Mouse (Mus musculus): ENCODE results near the gene Braf. TPM values are rescaled to one million over a fixed set of nuclear protein-coding genes. Genes with fewer than 3 reads are reported as not detected.

The Braf gene
- total RNA-seq, 1 experiment, result 51.5 TPM

- Histone ChIP-seq H3K27ac (ENCODE audit: insufficient read depth, low read depth, low read length, poor library complexity, severe bottlenecking) (no peak overlapping the region), H3K9ac (ENCODE audit: insufficient read depth, low read depth, low read length, poor library complexity, severe bottlenecking) (no peak overlapping the region), H3K4me3 (ENCODE audit: insufficient read depth in 1 of 2, low read depth in 1 of 2, low read length in 2 of 2, poor library complexity in 1 of 2, severe bottlenecking in 1 of 2) (no peak overlapping the region), H3K9me3 (ENCODE audit: control insufficient read depth, insufficient read depth, low read depth, low read length) (no peaks in the 10 kb centered on the region), H3K4me1 (ENCODE audit: control insufficient read depth in 2 of 2, insufficient read depth in 2 of 2, low read length in 2 of 2, poor library complexity in 1 of 2) (no peaks in the 10 kb centered on the region), H3K36me3 (ENCODE audit: control insufficient read depth, insufficient read depth, low read length, poor library complexity, severe bottlenecking) (peaks cover 22% of the 10 kb centered on the region)
- DNase-seq (ENCODE audit: low read depth, low spot score), result no peak
- TF ChIP-seq MAFK (IDR thresholded peaks at IDR 0.05; ENCODE audit: insufficient read depth, low read depth, low read length) (no peak), CHD2 (IDR thresholded peaks at IDR 0.05; ENCODE audit: low read depth, low read length) (no peak), ZNF384 (IDR thresholded peaks at IDR 0.05; ENCODE audit: low read depth, low read length) (no peak)
- in situ Hi-C loops (cut with MboI; ENCODE audit: low sequenced_read_pairs in 2 of 2, unreplicated experiment in 2 of 2), result no loop called here
These were observed 124.4 kb downstream of the Braf start for GRCm38 (mm10) chr6:39600851-39601250.

GRCm38 (mm10) chr6:39592401-39593214 is 132.7 kb downstream of the Braf start, which contains the start of gene Ndufb2:
Ndufb2 (plus strand) TSS chr6:39592574.
- DNase-seq (ENCODE audit: low read depth, low spot score), result peak; percentile 92
- Histone ChIP-seq H3K4me1 (ENCODE audit: control insufficient read depth in 2 of 2, insufficient read depth in 2 of 2, low read length in 2 of 2, poor library complexity in 1 of 2) (peaks cover 0 to 3% of the 10 kb centered on the region in 2 experiments; a peak in 1 of 4 replicates), H3K9me3 (ENCODE audit: control insufficient read depth, insufficient read depth, low read depth, low read length) (no peaks in the 10 kb centered on the region), H3K9ac (ENCODE audit: insufficient read depth, low read depth, low read length, poor library complexity, severe bottlenecking) (peak within 1 kb of the TSS; percentile 83), H3K36me3 (ENCODE audit: control insufficient read depth, insufficient read depth, low read length, poor library complexity, severe bottlenecking) (peaks cover 2% of the 10 kb centered on the region; the same call in 1 of the 2 replicates), H3K4me3 (ENCODE audit: insufficient read depth in 1 of 2, low read depth in 1 of 2, low read length in 2 of 2, poor library complexity in 1 of 2, severe bottlenecking in 1 of 2) (peak within 1 kb of the TSS; percentile 84 to 100), H3K27ac (ENCODE audit: insufficient read depth, low read depth, low read length, poor library complexity, severe bottlenecking) (peak within 1 kb of the TSS; percentile 49; the same call in 1 of the 2 replicates)
- in situ Hi-C loops (cut with MboI; ENCODE audit: low sequenced_read_pairs in 2 of 2, unreplicated experiment in 2 of 2), result no loop called here
- TF ChIP-seq HCFC1 (IDR thresholded peaks at IDR 0.05; ENCODE audit: borderline replicate concordance, insufficient read depth, low read length) (peak; percentile 93), ZC3H11A (IDR thresholded peaks at IDR 0.05; ENCODE audit: borderline replicate concordance, low read depth, low read length) (no peak)

- no peaks in the 10 kb centered on the region for H3K9me3 ChIP-seq (ENCODE audit: control insufficient read depth, insufficient read depth, low read depth, low read length)
- peak overlapping the region; percentile 83; the same call in 1 of the 2 replicates for H3K9ac ChIP-seq (ENCODE audit: insufficient read depth, low read depth, low read length, poor library complexity, severe bottlenecking)
- peak overlapping the region; percentile 84 to 100; a peak in 3 of 4 replicates for H3K4me3 ChIP-seq (ENCODE audit: insufficient read depth in 1 of 2, low read depth in 1 of 2, low read length in 2 of 2, poor library complexity in 1 of 2, severe bottlenecking in 1 of 2)
- no peak overlapping the region for H3K27ac ChIP-seq (ENCODE audit: insufficient read depth, low read depth, low read length, poor library complexity, severe bottlenecking)
- no peaks in the 10 kb centered on the region for H3K36me3 ChIP-seq (ENCODE audit: control insufficient read depth, insufficient read depth, low read length, poor library complexity, severe bottlenecking)
- no peak for DNase-seq (ENCODE audit: low read depth, low spot score)
- in situ Hi-C loops (cut with MboI; ENCODE audit: low sequenced_read_pairs in 2 of 2, unreplicated experiment in 2 of 2), result no loop called here
- peaks cover 0 to 3% of the 10 kb centered on the region in 2 experiments; a peak in 1 of 4 replicates for H3K4me1 ChIP-seq (ENCODE audit: control insufficient read depth in 2 of 2, insufficient read depth in 2 of 2, low read length in 2 of 2, poor library complexity in 1 of 2)
- TF ChIP-seq MAFK (IDR thresholded peaks at IDR 0.05; ENCODE audit: insufficient read depth, low read depth, low read length) (no peak), ZNF384 (IDR thresholded peaks at IDR 0.05; ENCODE audit: low read depth, low read length) (no peak), HCFC1 (IDR thresholded peaks at IDR 0.05; ENCODE audit: borderline replicate concordance, insufficient read depth, low read length) (no peak), CHD2 (IDR thresholded peaks at IDR 0.05; ENCODE audit: low read depth, low read length) (no peak), ZC3H11A (IDR thresholded peaks at IDR 0.05; ENCODE audit: borderline replicate concordance, low read depth, low read length) (no peak)
These were observed 133.8 kb downstream of the Braf start for GRCm38 (mm10) chr6:39591481-39591880.

GRCm38 (mm10) chr6:39585517-39585916 is 139.7 kb downstream of the Braf start, which contains the start of gene Gm42420:
Gm42420 (plus strand) TSS chr6:39585753.
- no peaks in the 10 kb centered on the region for H3K9me3 ChIP-seq (ENCODE audit: control insufficient read depth, insufficient read depth, low read depth, low read length)
- no peaks in the 10 kb centered on the region for H3K36me3 ChIP-seq (ENCODE audit: control insufficient read depth, insufficient read depth, low read length, poor library complexity, severe bottlenecking)
- in situ Hi-C loops (cut with MboI; ENCODE audit: low sequenced_read_pairs in 2 of 2, unreplicated experiment in 2 of 2), result no loop called here

More at GRCm38 (mm10) chr6:39585517-39585916, 139.7 kb downstream of the Braf start, which contains the start of gene Gm42420:
- Histone ChIP-seq H3K27ac (ENCODE audit: insufficient read depth, low read depth, low read length, poor library complexity, severe bottlenecking) (no peak within 1 kb of the TSS), H3K4me1 (ENCODE audit: control insufficient read depth in 2 of 2, insufficient read depth in 2 of 2, low read length in 2 of 2, poor library complexity in 1 of 2) (no peaks in the 10 kb centered on the region), H3K9ac (ENCODE audit: insufficient read depth, low read depth, low read length, poor library complexity, severe bottlenecking) (no peak within 1 kb of the TSS), H3K4me3 (ENCODE audit: insufficient read depth in 1 of 2, low read depth in 1 of 2, low read length in 2 of 2, poor library complexity in 1 of 2, severe bottlenecking in 1 of 2) (no peak within 1 kb of the TSS)
- no peak for TF ChIP-seq HCFC1 (IDR thresholded peaks at IDR 0.05; ENCODE audit: borderline replicate concordance, insufficient read depth, low read length)
- no peak for TF ChIP-seq ZC3H11A (IDR thresholded peaks at IDR 0.05; ENCODE audit: borderline replicate concordance, low read depth, low read length)
- TF ChIP-seq MAFK (IDR thresholded peaks at IDR 0.05; ENCODE audit: insufficient read depth, low read depth, low read length), result no peak
- TF ChIP-seq ZNF384 (IDR thresholded peaks at IDR 0.05; ENCODE audit: low read depth, low read length), result no peak
- no peak for TF ChIP-seq CHD2 (IDR thresholded peaks at IDR 0.05; ENCODE audit: low read depth, low read length)
- DNase-seq (ENCODE audit: low read depth, low spot score), result no peak

Measured in ES-E14 (cell line).